Mouse (Mus musculus): ENCODE results near the gene Lax1. TPM values are rescaled to one million over a fixed set of nuclear protein-coding genes. Genes with fewer than 3 reads are reported as not detected.

Lax1 gene
- polyA plus RNA-seq (2015; fragmentation: Nextera tagmentation; extraction: Ambion mirVana): 0.26 and 0.44 TPM in 2 replicates

DNA sequence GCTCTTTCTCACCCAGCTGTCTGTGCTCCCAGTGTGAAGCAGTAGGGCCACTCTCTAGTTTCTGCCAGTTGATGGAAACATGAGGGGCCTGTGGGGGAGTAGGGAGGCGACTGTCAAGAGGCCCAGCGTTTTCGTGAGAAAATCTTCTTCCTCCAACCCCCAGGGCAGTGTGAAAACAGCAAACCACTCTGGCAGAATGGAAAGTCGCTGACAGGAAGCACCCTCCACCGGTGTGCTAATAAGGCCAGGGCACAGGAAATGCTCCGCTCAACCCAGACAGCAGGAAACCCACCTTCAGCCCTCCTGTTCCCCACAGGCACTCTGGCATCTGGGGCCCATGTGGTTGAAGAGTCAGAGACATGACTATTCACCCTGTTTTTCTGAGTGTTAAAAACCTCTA is at the start of gene Lax1:
Lax1 (minus strand) TSS at position 212 of the 400 bp plus-strand sequence.
- Histone ChIP-seq H3K36me3 (ENCODE audit: control insufficient read depth, insufficient read depth, low read length) (no peaks in the 10 kb centered on the region), H3K4me3 (ENCODE audit: low read length) (no peak within 1 kb of the TSS), H3K4me2 (ENCODE audit: low read depth, low read length) (no peak within 1 kb of the TSS), H3K4me1 (replicated peaks; ENCODE audit: control insufficient read depth, insufficient read depth, low read length) (peaks cover 12% of the 10 kb centered on the region), H3K27ac (ENCODE audit: low read length) (no peak within 1 kb of the TSS), H3K9me3 (ENCODE audit: control insufficient read depth, low read length) (no peaks in the 10 kb centered on the region), H3K9ac (ENCODE audit: low read length) (no peak within 1 kb of the TSS), H3K27me3 (ENCODE audit: control insufficient read depth, insufficient read depth, low read depth, low read length) (no peaks in the 10 kb centered on the region)
- ATAC-seq (ENCODE audit: low read depth): no peak
- 26% methylated on average over 6 of the region's 6 CpGs for WGBS

DNA sequence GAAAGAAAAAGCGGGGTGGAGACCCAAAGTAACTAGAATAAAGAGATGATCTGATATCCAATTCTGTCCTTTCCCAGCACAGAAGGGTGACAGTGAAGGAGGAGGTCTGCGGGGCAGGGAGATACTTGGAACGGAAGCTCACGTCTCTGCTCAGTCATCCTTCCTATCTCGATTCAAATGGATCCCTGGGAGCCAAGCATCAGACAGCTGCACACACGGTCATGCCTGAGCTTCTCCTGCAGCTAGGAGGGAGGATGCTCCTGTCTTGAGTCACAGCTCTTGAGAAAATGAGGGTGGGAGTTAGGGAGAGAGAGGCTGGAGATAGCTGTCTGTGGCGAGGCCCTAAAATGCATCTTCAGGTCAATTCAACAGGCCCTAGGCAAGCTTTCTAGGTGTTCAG is 46.8 kb upstream of the Lax1 start:
- H3K4me3 ChIP-seq (ENCODE audit: low read length): no peak overlapping the region
- no peaks in the 10 kb centered on the region for H3K36me3 ChIP-seq (ENCODE audit: control insufficient read depth, insufficient read depth, low read length)
- no peak overlapping the region for H3K4me2 ChIP-seq (ENCODE audit: low read depth, low read length)
- no peak overlapping the region for H3K27ac ChIP-seq (ENCODE audit: low read length)
- H3K4me1 ChIP-seq (replicated peaks; ENCODE audit: control insufficient read depth, insufficient read depth, low read length): peaks cover 1% of the 10 kb centered on the region; the same call in 1 of the 2 replicates
- ATAC-seq (ENCODE audit: low read depth): no peak
- 65% methylated on average over 7 of the region's 7 CpGs for WGBS
- H3K9me3 ChIP-seq (ENCODE audit: control insufficient read depth, low read length): no peaks in the 10 kb centered on the region
- no peaks in the 10 kb centered on the region for H3K27me3 ChIP-seq (ENCODE audit: control insufficient read depth, insufficient read depth, low read depth, low read length)
- H3K9ac ChIP-seq (ENCODE audit: low read length): no peak overlapping the region

DNA sequence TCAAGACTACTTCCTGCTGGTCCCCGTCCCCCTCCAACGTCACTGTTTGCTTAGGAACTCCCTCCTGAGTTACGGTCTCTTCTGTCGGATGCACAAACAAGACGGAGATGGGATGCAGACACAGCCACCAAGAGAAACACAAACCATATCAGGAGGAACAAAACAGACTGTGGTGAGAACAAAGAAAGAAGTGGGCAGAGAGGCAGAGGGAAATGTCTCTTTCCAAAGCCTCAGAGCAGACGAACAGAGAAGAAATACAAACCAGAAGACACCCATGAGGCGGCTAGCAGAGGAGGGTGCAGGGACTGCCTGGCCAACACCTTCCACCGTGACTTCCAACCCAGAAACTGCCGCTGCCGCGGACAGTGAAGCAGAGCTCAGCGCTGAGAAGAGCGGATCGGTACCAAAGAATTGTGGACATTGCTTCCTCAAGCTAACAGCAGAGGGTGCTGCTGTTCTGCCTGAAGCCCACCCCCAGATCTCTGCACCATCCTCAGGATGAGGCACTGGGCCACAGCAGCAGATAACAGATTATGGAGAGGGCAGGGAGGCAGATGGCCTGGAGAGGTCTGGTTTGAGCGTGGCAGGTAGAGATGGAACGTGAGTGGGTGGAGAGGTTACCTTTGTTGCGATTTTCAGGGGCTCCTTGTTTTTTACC is 46.2 kb upstream of the Lax1 start:
- peak; percentile 88 for ATAC-seq (ENCODE audit: low read depth)
- peak overlapping the region; percentile 50 for H3K4me2 ChIP-seq (ENCODE audit: low read depth, low read length)
- peak overlapping the region; percentile 27 for H3K4me3 ChIP-seq (ENCODE audit: low read length)
- H3K36me3 ChIP-seq (ENCODE audit: control insufficient read depth, insufficient read depth, low read length): 0 out of 2 replicates have a peak, but pooled peaks cover 2% of the 10 kb centered on the region
- H3K9ac ChIP-seq (ENCODE audit: low read length): peak overlapping the region; percentile 61
- H3K9me3 ChIP-seq (ENCODE audit: control insufficient read depth, low read length): no peaks in the 10 kb centered on the region
- H3K27me3 ChIP-seq (ENCODE audit: control insufficient read depth, insufficient read depth, low read depth, low read length): no peaks in the 10 kb centered on the region
- no peak overlapping the region for H3K27ac ChIP-seq (ENCODE audit: low read length)
- H3K4me1 ChIP-seq (replicated peaks; ENCODE audit: control insufficient read depth, insufficient read depth, low read length): no peaks in the 10 kb centered on the region
- 7% methylated on average over 17 of the region's 17 CpGs for WGBS

DNA sequence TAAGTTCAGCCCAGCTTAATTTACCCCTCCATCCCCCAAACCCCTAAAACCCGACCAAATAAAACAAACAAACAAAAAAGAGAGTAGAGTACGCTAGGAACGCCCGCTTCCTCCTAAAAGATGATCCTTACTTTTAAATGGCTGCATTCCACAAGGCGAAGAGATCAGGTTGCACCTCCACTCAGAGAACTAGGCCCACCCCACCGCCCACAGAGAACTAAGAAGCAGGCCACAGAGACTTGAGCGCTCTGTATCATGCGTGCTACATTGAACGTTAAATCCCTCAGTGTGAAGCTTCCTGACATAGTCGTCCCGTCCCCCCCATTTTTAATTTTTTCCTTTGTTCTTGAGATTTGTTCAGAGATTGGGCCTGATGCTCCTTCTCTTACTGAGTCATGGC is 42.9 kb upstream of the Lax1 start:
- Histone ChIP-seq H3K4me3 (ENCODE audit: low read length) (no peak overlapping the region), H3K4me2 (ENCODE audit: low read depth, low read length) (no peak overlapping the region), H3K4me1 (replicated peaks; ENCODE audit: control insufficient read depth, insufficient read depth, low read length) (no peaks in the 10 kb centered on the region), H3K36me3 (ENCODE audit: control insufficient read depth, insufficient read depth, low read length) (0 out of 2 replicates have a peak, but pooled peaks cover 7% of the 10 kb centered on the region), H3K9me3 (ENCODE audit: control insufficient read depth, low read length) (no peaks in the 10 kb centered on the region), H3K27ac (ENCODE audit: low read length) (no peak overlapping the region), H3K27me3 (ENCODE audit: control insufficient read depth, insufficient read depth, low read depth, low read length) (no peaks in the 10 kb centered on the region), H3K9ac (ENCODE audit: low read length) (no peak overlapping the region)
- WGBS: 35% methylated on average over 11 of the region's 11 CpGs
- ATAC-seq (ENCODE audit: low read depth): no peak

DNA sequence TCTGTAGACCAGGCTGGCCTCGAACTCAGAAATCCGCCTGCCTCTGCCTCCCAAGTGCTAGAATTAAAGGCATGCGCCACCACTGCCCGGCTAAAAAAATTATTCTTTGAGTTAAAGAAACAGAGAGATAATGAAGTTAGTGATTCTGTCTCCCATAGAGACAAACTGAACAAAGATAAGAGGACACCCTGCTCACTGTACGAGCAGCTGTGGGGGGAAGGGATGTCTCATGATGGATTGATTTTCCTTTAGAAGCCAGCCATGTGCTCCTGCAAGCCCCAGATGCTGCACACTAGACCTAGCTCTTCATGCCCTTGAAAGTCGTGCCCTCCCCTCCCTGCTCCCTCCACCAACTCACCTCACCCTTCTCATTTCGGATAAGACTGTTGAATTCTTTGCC is 38.4 kb upstream of the Lax1 start:
- ATAC-seq (ENCODE audit: low read depth): no peak
- Histone ChIP-seq H3K27me3 (ENCODE audit: control insufficient read depth, insufficient read depth, low read depth, low read length) (no peaks in the 10 kb centered on the region), H3K4me3 (ENCODE audit: low read length) (no peak overlapping the region), H3K4me2 (ENCODE audit: low read depth, low read length) (no peak overlapping the region), H3K9ac (ENCODE audit: low read length) (no peak overlapping the region), H3K27ac (ENCODE audit: low read length) (no peak overlapping the region), H3K4me1 (replicated peaks; ENCODE audit: control insufficient read depth, insufficient read depth, low read length) (no peaks in the 10 kb centered on the region), H3K9me3 (ENCODE audit: control insufficient read depth, low read length) (no peaks in the 10 kb centered on the region), H3K36me3 (ENCODE audit: control insufficient read depth, insufficient read depth, low read length) (0 out of 2 replicates have a peak, but pooled peaks cover 7% of the 10 kb centered on the region)
- WGBS: 73% methylated on average over 7 of the region's 7 CpGs

DNA sequence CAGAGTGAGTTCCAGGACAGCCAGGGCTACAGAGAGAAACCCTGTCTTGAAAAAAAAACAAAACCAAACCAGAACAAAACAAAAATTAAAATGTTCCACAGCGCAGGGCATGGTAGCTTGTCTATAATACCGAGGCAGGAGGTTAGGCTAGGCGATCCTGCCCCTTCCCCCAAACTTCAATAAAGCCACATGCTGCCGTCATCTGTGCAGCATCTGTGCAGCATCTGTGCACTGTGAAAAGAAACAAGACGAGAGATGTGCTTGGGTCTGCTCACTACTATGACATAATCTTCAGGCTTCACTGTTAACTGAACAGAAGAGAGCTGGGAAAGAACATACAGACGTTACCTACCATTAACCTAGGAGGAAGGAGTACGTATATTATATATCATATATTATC is 30.4 kb upstream of the Lax1 start:
- no peaks in the 10 kb centered on the region for H3K36me3 ChIP-seq (ENCODE audit: control insufficient read depth, insufficient read depth, low read length)
- no peak overlapping the region for H3K27ac ChIP-seq (ENCODE audit: low read length)
- no peaks in the 10 kb centered on the region for H3K27me3 ChIP-seq (ENCODE audit: control insufficient read depth, insufficient read depth, low read depth, low read length)
- H3K4me3 ChIP-seq (ENCODE audit: low read length): no peak overlapping the region
- 86% methylated on average over 7 of the region's 7 CpGs for WGBS
- no peaks in the 10 kb centered on the region for H3K9me3 ChIP-seq (ENCODE audit: control insufficient read depth, low read length)
- ATAC-seq (ENCODE audit: low read depth): no peak
- no peak overlapping the region for H3K9ac ChIP-seq (ENCODE audit: low read length)
- H3K4me2 ChIP-seq (ENCODE audit: low read depth, low read length): no peak overlapping the region
- no peaks in the 10 kb centered on the region for H3K4me1 ChIP-seq (replicated peaks; ENCODE audit: control insufficient read depth, insufficient read depth, low read length)

DNA sequence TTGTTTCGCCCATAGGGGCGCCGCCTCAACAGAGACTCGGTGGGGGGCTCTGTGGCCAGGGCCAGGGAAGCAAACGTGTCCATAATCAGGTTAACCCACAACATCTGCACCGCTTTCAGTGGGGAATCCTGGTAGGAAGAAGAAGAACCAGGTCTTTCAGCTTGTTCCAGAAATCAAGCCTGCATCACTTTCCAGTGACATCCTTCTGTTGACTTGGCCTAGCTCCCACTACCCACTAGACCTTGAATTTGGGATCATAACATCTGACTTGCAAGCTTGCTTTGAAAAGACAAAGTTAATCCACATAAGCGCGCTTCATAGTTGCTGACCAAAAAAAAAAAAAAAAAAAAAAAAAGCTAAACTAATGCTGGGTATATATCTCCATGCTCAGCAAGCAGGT is 28.9 kb upstream of the Lax1 start:
- no peaks in the 10 kb centered on the region for H3K9me3 ChIP-seq (ENCODE audit: control insufficient read depth, low read length)

DNA sequence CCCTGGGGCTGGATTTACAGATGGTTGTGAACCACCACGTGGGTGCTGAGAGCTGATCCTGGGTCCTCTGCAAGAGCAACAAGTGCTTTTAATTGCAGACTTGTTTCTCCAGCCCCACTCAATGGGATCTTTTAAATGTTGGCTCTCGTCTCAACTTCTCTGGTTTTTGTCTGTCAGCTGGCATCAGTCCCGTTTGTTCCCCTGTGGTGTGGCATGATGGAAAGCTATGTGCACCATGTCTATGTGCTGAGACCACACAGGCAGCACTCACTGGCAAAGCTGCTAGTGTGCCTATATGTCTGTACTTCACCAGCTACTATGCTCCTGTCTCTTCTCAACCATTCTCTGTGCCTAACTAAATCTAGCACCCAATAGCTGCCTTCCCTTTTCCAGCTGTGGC is 28.4 kb upstream of the Lax1 start:
- H3K4me3 ChIP-seq (ENCODE audit: low read length): no peak overlapping the region
- no peak overlapping the region for H3K9ac ChIP-seq (ENCODE audit: low read length)
- no peak overlapping the region for H3K27ac ChIP-seq (ENCODE audit: low read length)
- H3K9me3 ChIP-seq (ENCODE audit: control insufficient read depth, low read length): no peaks in the 10 kb centered on the region
- 69% methylated on average over 3 of the region's 3 CpGs for WGBS
- no peaks in the 10 kb centered on the region for H3K4me1 ChIP-seq (replicated peaks; ENCODE audit: control insufficient read depth, insufficient read depth, low read length)
- ATAC-seq (ENCODE audit: low read depth): no peak
- H3K27me3 ChIP-seq (ENCODE audit: control insufficient read depth, insufficient read depth, low read depth, low read length): no peaks in the 10 kb centered on the region
- H3K36me3 ChIP-seq (ENCODE audit: control insufficient read depth, insufficient read depth, low read length): no peaks in the 10 kb centered on the region
- no peak overlapping the region for H3K4me2 ChIP-seq (ENCODE audit: low read depth, low read length)

More for the DNA sequence above, 28.9 kb upstream of the Lax1 start:
- H3K9ac ChIP-seq (ENCODE audit: low read length): no peak overlapping the region
- no peaks in the 10 kb centered on the region for H3K4me1 ChIP-seq (replicated peaks; ENCODE audit: control insufficient read depth, insufficient read depth, low read length)
- 87% methylated on average over 8 of the region's 8 CpGs for WGBS
- H3K4me3 ChIP-seq (ENCODE audit: low read length): no peak overlapping the region
- no peak for ATAC-seq (ENCODE audit: low read depth)
- no peaks in the 10 kb centered on the region for H3K27me3 ChIP-seq (ENCODE audit: control insufficient read depth, insufficient read depth, low read depth, low read length)
- H3K4me2 ChIP-seq (ENCODE audit: low read depth, low read length): no peak overlapping the region
- no peak overlapping the region for H3K27ac ChIP-seq (ENCODE audit: low read length)
- no peaks in the 10 kb centered on the region for H3K36me3 ChIP-seq (ENCODE audit: control insufficient read depth, insufficient read depth, low read length)

DNA sequence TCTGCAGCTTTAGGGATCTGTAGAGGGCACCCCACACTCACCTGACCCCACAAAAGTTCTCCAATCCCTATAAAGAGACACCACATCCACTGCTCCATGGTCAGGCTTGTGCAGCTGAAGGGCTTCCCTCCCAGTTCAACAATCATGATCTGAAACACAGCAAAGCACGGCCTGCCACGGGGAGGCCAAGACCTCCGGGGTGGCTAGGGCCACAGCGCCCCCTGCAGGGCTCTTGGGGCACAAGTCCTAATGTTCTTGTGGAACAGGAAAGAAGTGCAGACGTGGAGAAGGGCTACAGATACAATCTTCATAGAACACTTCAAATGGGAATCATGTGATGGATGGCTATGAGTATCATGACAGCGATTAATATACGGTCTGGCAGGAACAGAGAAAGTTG is 26.6 kb upstream of the Lax1 start:
- ATAC-seq (ENCODE audit: low read depth): no peak
- no peak overlapping the region for H3K9ac ChIP-seq (ENCODE audit: low read length)
- 20% methylated on average over 7 of the region's 7 CpGs for WGBS
- no peak overlapping the region for H3K4me3 ChIP-seq (ENCODE audit: low read length)
- no peaks in the 10 kb centered on the region for H3K36me3 ChIP-seq (ENCODE audit: control insufficient read depth, insufficient read depth, low read length)
- peaks cover 9% of the 10 kb centered on the region; the same call in 1 of the 2 replicates for H3K4me1 ChIP-seq (replicated peaks; ENCODE audit: control insufficient read depth, insufficient read depth, low read length)
- no peak overlapping the region for H3K27ac ChIP-seq (ENCODE audit: low read length)
- H3K27me3 ChIP-seq (ENCODE audit: control insufficient read depth, insufficient read depth, low read depth, low read length): no peaks in the 10 kb centered on the region
- no peak overlapping the region for H3K4me2 ChIP-seq (ENCODE audit: low read depth, low read length)
- H3K9me3 ChIP-seq (ENCODE audit: control insufficient read depth, low read length): no peaks in the 10 kb centered on the region
